Mouse (Mus musculus) CD4-positive, CD25-positive, alpha-beta regulatory T cell, adult 4 months (primary cell): ENCODE measurements around the gene Gabrr2. TPM values are rescaled to one million over a fixed set of nuclear protein-coding genes. Genes with fewer than 3 reads are reported as not detected.
"Not testable (repeated sequence)": the region's sequence is repeated elsewhere in the genome, so short reads cannot be mapped to it uniquely, and the experiment has no call there.

Experiments used
- ATAC-seq: one replicate; pipeline ENCODE4 v1.8.0; 2017
- polyA plus RNA-seq, 2 experiments: library from polyadenylated mRNA; unstranded; fragments of 100-300 nt; shearing (Covaris generic); gene quantifications; one replicate each; pipeline ENCODE4 v1.2.1; 2017

The Gabrr2 gene
- polyA plus RNA-seq, 2 experiments from 2014 or later, result 24.2 to 27.1 TPM

- no peak for ATAC-seq
Observed at GRCm38 (mm10) chr4:33071337-33071736, 8.5 kb downstream of the Gabrr2 start.

GRCm38 (mm10) chr4:33072526-33073161 is 9.8 kb downstream of the Gabrr2 start:
- ATAC-seq, result peak; percentile 94

- no peak for ATAC-seq
Observed at GRCm38 (mm10) chr4:33074406-33074805, 11.6 kb downstream of the Gabrr2 start.

GRCm38 (mm10) chr4:33074851-33075250 is 12.1 kb downstream of the Gabrr2 start:
- no peak for ATAC-seq

GRCm38 (mm10) chr4:33075776-33076524 is 13.2 kb downstream of the Gabrr2 start:
- no peak for ATAC-seq

- peak; percentile 49 for ATAC-seq
Observed at GRCm38 (mm10) chr4:33077161-33077560, 14.4 kb downstream of the Gabrr2 start.

GRCm38 (mm10) chr4:33077724-33078123 is 14.9 kb downstream of the Gabrr2 start:
- ATAC-seq, result peak; percentile 60

GRCm38 (mm10) chr4:33078492-33078891 is 15.7 kb downstream of the Gabrr2 start:
- ATAC-seq, result no peak

GRCm38 (mm10) chr4:33099118-33099694 is 36.4 kb downstream of the Gabrr2 start:
- ATAC-seq, result no peak

- ATAC-seq, result peak; percentile 17
Observed at GRCm38 (mm10) chr4:33109720-33110458, 47.1 kb downstream of the Gabrr2 start.

GRCm38 (mm10) chr4:33110845-33111244 is 48.0 kb downstream of the Gabrr2 start:
- ATAC-seq, result no peak

- no peak for ATAC-seq
Observed at GRCm38 (mm10) chr4:33111358-33111757, 48.6 kb downstream of the Gabrr2 start.

GRCm38 (mm10) chr4:33112866-33113265 is 50.1 kb downstream of the Gabrr2 start:
- ATAC-seq, result not testable (repeated sequence)

- ATAC-seq, result peak; percentile 83
Observed at GRCm38 (mm10) chr4:33119118-33119517, 56.3 kb downstream of the Gabrr2 start.

- ATAC-seq, result peak; percentile 87
Observed at GRCm38 (mm10) chr4:33124493-33124892, 61.7 kb downstream of the Gabrr2 start.

- no peak for ATAC-seq
Observed at GRCm38 (mm10) chr4:33125409-33126084, 62.7 kb downstream of the Gabrr2 start.

- no peak for ATAC-seq
Observed at GRCm38 (mm10) chr4:33132221-33132620, 69.4 kb downstream of the Gabrr2 start, which contains the start of gene Gabrr1. TSS of gene Gabrr1 (plus strand) at chr4:33132521.

Other genes starting within 250 kb of the Gabrr2 start
- gene Ankrd6, start 112.2 kb upstream of the Gabrr2 start, polyA plus RNA-seq, result 1 to 10 TPM; 2.2 TPM
- gene Rragd, start 80.0 kb upstream of the Gabrr2 start, polyA plus RNA-seq, result 1 to 10 TPM; 4.7 to 6.2 TPM
- 10 to 100 TPM; 35.2 to 37.1 TPM for gene Ube2j1, start 31.6 kb upstream of the Gabrr2 start, polyA plus RNA-seq
- not detected for gene Gabrr1, start 69.5 kb downstream of the Gabrr2 start, polyA plus RNA-seq
- gene Pm20d2, start 126.7 kb downstream of the Gabrr2 start, polyA plus RNA-seq, result not detected
- gene Srsf12, start 146.0 kb downstream of the Gabrr2 start, polyA plus RNA-seq, result 1 to 10 TPM; 3.5 to 4.2 TPM
- 100 to 1,000 TPM in 1 of 2 experiments, 10 to 100 TPM in 1; 64.6 to 103 TPM for gene Pnrc1, start 227.2 kb downstream of the Gabrr2 start, polyA plus RNA-seq
- 10 to 100 TPM; 62.4 to 63.0 TPM for gene Rngtt, start 247.3 kb downstream of the Gabrr2 start, polyA plus RNA-seq